In genomic region chr4:133690252-133690651, GRCm38 (mm10) we compare ENCODE assay signal across 9 mouse cellular contexts. TPM values are rescaled to one million over a fixed set of nuclear protein-coding genes. Genes with fewer than 3 reads are reported as not detected.
DNase-seq lines count a peak whose midpoint lies in the region; ATAC-seq lines count a peak whose summit lies in the region.
"Had no signal": no experiment of that assay in that cellular context is flagged by ENCODE, and none has a peak within 500 bp of the region (broad histone marks: within the 10 kb centered on the region; RNA-seq: fewer than 3 reads in every experiment).

No protein-coding gene starts in this region.

- 13% methylated on average over 5 of the region's 5 CpGs for WGBS in heart, embryonic 15.5 days
- 16% methylated on average over 5 of the region's 5 CpGs for WGBS in limb, embryonic 13.5 days

- H3K4me1 ChIP-seq in heart, embryonic 15.5 days (replicated peaks) = peaks cover 34% of the 10 kb centered on the region
- peaks cover 36% of the 10 kb centered on the region for H3K4me1 ChIP-seq in limb, embryonic 13.5 days

- peak overlapping the region; percentile 27 for H3K27ac ChIP-seq in heart, embryonic 15.5 days
- peak overlapping the region; percentile 55 for H3K27ac ChIP-seq in limb, embryonic 13.5 days

- DNase-seq in heart, adult 11 months = peak; percentile 96
- no peak for DNase-seq in heart, postnatal 36 days
- peak; percentile 70 for DNase-seq in NIH3T3 (ENCODE audit: low read depth)
- no peak for DNase-seq in thymus, postnatal 10 days (ENCODE audit: low spot score in 2 of 2)
- no peak for DNase-seq in layer of hippocampus, adult 9-11 months
- no peak for DNase-seq in spleen, postnatal 14 days (ENCODE audit: low spot score in 2 of 2)

- no peaks in the 10 kb centered on the region for H3K9me3 ChIP-seq in heart, embryonic 15.5 days (replicated peaks)
- H3K9me3 ChIP-seq in limb, embryonic 13.5 days = no peaks in the 10 kb centered on the region
- H3K9me3 ChIP-seq: G1E had no signal

- no peak overlapping the region for H3K9ac ChIP-seq in heart, embryonic 15.5 days
- no peak overlapping the region for H3K9ac ChIP-seq in limb, embryonic 13.5 days

- intact Hi-C loops in heart, postnatal 36 days (cut with DNase I) = loop anchor here (5.0 kb wide), 1 partner anchor 37 kb away; no protein-coding TSS in a partner anchor

- H3K4me2 ChIP-seq in heart, embryonic 15.5 days = no peak overlapping the region
- no peak overlapping the region for H3K4me2 ChIP-seq in limb, embryonic 13.5 days (replicated peaks)

- no peak for ATAC-seq in heart, embryonic 15.5 days (replicated peaks; ENCODE audit: insufficient number of reproducible peaks, insufficient read depth, low FRiP score, low read depth)
- ATAC-seq in limb, embryonic 13.5 days (ENCODE audit: low FRiP score, low read depth) = peak; percentile 38; the same call in 1 of the 2 replicates

- no peaks in the 10 kb centered on the region for H3K27me3 ChIP-seq in heart, embryonic 15.5 days
- no peaks in the 10 kb centered on the region for H3K27me3 ChIP-seq in limb, embryonic 13.5 days

- peaks cover 98% of the 10 kb centered on the region for H3K36me3 ChIP-seq in heart, embryonic 15.5 days
- peaks cover 100% of the 10 kb centered on the region for H3K36me3 ChIP-seq in limb, embryonic 13.5 days

- no peak overlapping the region for H3K4me3 ChIP-seq in heart, embryonic 15.5 days
- H3K4me3 ChIP-seq in limb, embryonic 13.5 days = no peak overlapping the region

RNA-seq across cellular contexts. Expression of gene Pigv, which starts 17.8 kb away (rescaled TPM):
- total RNA-seq in heart, postnatal 36 days (2021) = 10 to 100 TPM; 10.8 to 11.3 TPM
- polyA plus RNA-seq in heart, embryonic 15.5 days (2015; fragmentation: Nextera tagmentation; extraction: Ambion mirVana) = 11.8 and 14.6 TPM in 2 replicates
- polyA plus RNA-seq in limb, embryonic 13.5 days (2015; fragmentation: Nextera tagmentation; extraction: Ambion mirVana) = 14.7 and 17.1 TPM in 2 replicates

RNA-seq across cellular contexts. Expression of gene Zdhhc18, which starts 40.3 kb away (rescaled TPM):
- 10 to 100 TPM; 17.2 to 17.3 TPM for total RNA-seq in heart, postnatal 36 days (2021)
- polyA plus RNA-seq in heart, embryonic 15.5 days (2015; fragmentation: Nextera tagmentation; extraction: Ambion mirVana) = 4.6 and 9.4 TPM in 2 replicates
- 3.1 and 5.9 TPM in 2 replicates for polyA plus RNA-seq in limb, embryonic 13.5 days (2015; fragmentation: Nextera tagmentation; extraction: Ambion mirVana)

Comparison
In these comparisons a context has a peak if more than half of its experiments do, and no peak if none do; other contexts are left out.
1. DNase-seq: peak in heart, adult 11 months (single experiment) and NIH3T3 (single experiment); none in heart, postnatal 36 days (0 of 2), thymus, postnatal 10 days (0 of 2), layer of hippocampus, adult 9-11 months (single experiment) and spleen, postnatal 14 days (0 of 2).